Mouse (Mus musculus): ENCODE measurements around the gene Pisd. TPM values are rescaled to one million over a fixed set of nuclear protein-coding genes. Genes with fewer than 3 reads are reported as not detected.
"Not testable (repeated sequence)": the region's sequence is repeated elsewhere in the genome, so short reads cannot be mapped to it uniquely, and the experiment has no call there.

Pisd gene
- 10 to 100 TPM; 61.1 to 64.6 TPM for total RNA-seq (2021)
- long read RNA-seq, experiment 1, transcript Pisd-201 (8 exons, 2,183 nt), result major isoform, 70 of 194 reads
- long read RNA-seq, experiment 1, partial matches to known transcripts, result 5 of 194 reads
- long read RNA-seq, experiment 1, other reads (novel, unspliced or antisense), result 117 of 194 reads
- long read RNA-seq, experiment 2, transcript Pisd-201 (8 exons, 2,183 nt), result major isoform, 90 of 196 reads
- long read RNA-seq, experiment 2, partial matches to known transcripts, result 6 of 196 reads
- long read RNA-seq, experiment 2, other reads (novel, unspliced or antisense), result 96 of 196 reads

DNA sequence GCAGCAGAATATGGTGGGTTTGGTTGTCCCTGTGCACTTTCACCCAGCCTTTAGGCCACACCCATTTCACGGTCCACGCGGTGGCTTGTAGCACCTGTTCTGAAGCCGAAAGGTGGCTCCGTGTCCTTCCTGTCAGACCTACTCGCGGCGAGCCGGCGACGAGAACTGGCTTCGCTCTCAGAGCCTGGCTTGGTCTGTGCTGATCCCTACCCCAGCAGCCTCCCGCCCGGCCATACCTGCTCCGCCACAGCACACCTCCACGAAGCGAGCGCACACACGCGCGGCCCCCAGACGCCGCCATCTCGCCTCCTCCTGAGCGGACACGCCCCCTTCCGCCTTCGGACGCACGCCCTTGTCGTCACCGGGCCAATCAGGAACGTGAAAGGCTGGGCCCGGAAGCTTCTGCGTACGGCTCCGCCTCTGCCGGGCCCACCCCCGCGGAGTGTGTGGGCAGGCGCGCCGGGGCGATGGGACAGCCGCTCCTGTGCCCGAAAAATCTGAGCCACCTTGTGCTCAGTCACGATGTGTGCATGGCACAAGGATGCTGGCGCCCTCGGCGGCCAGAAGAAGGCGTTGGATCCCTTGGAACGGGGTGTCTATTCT, at the start of gene Pisd:
Gene Pisd, minus strand, starts transcription at position 334 of the 603 bp plus-strand sequence.
- DNase-seq (ENCODE audit: low spot score in 2 of 2), result peak; percentile 85

DNA sequence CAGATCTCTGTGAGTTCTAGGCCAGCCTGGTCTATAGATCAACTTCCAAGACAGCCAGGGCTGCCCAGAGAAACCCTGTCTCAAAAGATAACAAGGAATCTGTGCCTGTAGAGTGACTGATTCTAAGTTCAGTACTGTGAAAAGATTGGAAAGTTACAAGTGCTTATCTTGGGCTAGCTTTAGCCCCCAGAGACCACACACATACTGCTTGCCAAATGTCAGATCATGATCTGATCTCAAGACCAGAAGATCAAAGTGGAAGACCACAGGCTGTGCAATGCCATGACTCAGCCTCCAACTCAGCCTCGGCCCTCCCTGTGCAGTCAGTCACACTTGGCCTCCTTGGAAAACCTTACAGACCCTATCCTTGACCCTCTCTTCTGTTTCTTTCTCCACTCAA, 49.1 kb upstream of the Pisd start:
- no peak for DNase-seq (ENCODE audit: low spot score in 2 of 2)

DNA sequence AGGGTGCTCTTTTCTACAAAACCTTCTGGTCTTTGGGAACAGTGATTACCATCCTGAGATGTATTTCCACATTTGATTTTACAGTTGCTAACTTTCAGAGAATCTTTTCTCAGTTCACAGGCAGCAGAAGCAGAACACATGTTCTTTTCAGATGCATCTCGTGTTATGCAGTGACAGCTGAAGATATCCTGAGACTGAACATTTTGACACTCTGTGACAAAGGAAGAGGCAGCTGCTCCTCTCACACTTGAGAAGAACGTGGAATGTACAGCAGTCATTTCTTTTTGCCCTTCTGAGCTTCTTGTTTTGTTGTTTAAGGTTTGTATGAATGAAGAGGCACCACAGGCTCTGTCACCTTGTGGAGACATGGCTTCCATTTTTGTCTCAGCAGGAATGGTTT, 44.6 kb upstream of the Pisd start:
- DNase-seq (ENCODE audit: low spot score in 2 of 2), result no peak

DNA sequence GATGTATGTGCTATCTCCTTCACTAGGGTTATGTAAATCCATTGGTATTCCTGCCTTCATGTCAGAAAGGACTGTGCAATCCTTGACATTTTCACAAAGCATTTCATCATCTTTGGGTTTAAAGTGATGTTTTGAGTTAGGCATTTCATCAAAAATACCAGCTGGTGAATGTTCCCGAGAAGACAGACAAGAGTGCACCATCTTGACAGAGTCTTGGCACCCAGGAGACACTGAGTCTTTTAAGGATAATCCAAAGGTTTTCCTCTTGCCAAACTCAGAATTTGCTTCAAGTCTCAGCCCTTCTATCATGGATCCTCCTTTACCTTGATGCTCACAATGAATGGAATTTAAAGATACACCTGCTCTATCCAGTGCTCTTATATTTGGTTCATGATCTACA, 43.3 kb upstream of the Pisd start:
- DNase-seq (ENCODE audit: low spot score in 2 of 2), result not testable (repeated sequence)

DNA sequence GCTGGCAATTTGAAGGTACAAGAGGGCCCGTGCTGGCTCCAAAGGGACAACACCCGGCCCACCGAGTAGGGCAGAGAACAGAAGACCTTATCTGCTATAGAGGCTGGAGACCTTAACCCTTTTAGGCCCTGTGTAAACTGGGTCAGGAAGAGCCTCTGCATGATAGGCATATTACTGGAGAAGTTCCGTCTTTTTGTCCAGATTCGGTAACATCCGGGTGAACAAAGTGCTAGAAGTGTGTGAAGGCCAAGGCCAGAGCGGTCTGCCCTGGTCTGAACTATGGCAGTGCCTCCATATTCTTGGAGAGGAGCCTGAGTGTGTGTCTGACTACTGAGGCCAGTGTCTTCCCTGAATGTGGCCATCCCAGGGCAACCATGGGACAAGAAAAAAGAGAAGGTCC, 41.6 kb upstream of the Pisd start, which contains the start of gene Gm20671:
Gene Gm20671, minus strand, starts transcription at position 101 of the 400 bp plus-strand sequence.
- DNase-seq (ENCODE audit: low spot score in 2 of 2), result no peak

DNA sequence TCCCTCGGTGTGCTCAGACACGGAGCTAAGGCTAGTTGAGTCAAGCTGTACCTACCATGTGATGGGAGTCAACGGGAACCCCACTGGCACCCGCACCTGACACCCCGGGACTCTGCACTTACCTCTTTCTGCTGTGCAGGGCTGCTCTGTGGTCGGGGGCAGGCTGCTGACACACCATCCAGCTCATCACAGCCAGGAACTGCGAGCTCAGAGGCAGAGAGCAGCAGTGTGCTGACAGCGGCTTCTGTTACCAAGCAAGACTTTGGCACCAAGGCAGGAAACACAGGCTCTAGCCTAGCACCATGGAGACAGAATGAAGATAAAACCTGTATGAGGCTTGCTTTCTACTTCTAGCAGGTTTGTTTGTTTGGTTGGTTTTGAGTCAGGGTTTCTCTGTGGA, 35.0 kb upstream of the Pisd start:
- DNase-seq (ENCODE audit: low spot score in 2 of 2), result no peak

DNA sequence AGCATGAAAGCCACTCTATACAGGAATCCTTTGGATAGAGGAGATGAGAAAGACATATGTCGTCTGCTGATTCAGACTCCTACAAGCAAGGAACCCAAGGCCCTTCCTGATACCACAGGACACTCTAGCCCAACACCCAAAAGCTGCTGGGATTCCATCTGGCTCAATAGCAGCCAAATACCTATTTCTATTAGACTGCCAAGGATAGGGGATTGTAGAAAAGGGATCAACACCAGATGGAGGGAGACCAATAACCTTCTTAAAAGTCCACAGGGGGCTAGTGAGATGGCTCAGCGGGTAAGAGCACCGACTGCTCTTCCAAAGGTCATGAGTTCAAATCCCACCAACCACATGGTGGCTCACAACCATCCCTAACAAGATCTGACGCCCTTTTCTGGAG, 29.9 kb upstream of the Pisd start:
- DNase-seq (ENCODE audit: low spot score in 2 of 2), result no peak

DNA sequence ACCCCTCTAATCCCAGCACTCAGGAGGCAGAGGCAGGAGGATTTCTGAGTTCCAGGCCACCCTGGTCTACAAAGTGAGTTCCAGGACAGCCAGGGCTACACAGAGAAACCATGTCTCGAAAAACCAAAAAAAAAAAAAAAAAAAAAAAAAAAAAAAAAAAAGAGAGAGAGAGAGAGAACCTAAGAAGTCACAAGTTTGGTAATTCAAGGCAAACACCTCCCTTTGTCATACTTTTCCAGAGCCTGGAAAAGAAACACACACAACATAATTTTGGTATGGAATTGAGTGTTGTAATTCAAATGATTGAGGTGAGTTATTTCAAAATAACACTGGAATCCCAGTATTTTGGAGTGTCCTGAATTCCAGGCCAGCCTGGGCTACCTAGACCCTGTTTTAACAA, 1.0 kb upstream of the Pisd start:
- DNase-seq (ENCODE audit: low spot score in 2 of 2), result not testable (repeated sequence)

DNA sequence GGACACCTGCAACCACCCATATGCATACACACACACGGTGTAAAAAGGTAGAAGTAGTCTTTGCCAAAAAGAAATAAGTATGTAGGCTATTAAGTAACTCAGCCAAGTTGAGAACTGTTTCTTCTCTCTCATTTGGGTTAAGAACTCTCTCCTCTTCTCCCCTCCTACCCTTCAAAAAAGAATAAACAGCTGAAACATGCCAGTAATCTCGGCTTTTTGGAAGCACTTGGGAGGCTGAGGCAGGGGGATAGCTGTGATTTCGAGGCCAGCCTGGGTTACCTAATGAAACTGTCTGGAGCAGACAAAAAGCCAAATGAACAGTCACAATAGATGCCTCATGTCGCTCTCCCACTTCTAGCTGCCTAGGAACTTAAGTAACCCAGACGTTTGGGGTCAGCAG, 720 bp downstream of the Pisd start:
- no peak for DNase-seq (ENCODE audit: low spot score in 2 of 2)

DNA sequence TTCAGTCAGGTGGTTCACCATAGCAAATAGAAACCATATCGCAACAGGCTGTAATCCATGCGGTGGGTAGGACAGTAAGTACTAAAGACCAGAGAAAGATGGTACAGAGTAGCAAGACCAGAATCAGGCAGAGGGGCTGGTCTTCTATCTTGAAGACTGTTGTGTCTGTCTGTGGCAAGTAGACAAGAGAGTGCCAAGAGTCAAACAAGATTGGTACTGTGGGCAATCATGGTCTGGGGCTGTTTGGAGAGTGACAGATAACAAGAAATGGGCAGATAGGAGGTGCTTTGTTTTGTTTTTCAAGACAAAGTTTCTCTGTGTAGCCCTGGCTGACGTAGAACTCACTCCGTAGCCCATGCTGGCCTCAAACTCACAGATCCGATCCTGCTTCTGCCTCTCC, 3.9 kb downstream of the Pisd start:
- no peak for DNase-seq (ENCODE audit: low spot score in 2 of 2)

DNA sequence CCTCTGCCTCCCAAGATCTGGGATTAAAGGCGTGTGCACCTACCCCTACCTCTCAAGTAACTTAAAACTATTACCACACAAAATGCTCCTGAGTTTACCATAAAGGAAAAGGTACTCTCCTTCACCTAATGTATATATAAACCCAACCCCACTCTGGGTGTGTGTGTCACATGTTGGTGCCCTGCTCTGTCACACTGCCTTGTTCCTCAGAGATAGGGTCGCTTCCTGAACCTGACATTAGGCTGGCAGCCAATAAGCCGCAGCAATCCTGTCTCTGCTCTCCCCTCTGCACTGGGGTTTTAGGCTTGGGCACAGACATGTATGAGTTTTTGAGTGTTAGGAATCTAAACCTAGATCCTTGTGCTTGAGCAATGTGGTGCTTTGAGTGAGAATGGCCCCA, 7.3 kb downstream of the Pisd start:
- DNase-seq (ENCODE audit: low spot score in 2 of 2), result no peak

DNA sequence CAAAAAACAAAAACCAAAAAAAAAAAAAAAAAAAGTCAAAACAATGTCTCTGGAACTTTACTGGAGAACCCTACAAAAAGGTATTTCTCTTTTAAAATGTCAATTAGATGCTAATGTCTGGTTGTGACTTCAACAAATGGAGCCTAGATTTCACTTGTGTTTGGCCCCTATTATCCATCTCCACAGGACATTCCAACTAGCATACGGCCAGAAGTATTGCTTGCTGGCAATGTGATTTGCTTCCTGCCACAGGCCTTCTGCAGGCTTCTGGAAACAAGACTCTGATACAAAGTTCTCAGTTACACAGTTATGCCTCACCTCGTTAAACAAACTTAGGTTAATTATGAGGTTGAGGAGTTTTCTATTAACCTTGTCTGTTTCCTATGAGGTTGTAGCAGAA, 13.1 kb downstream of the Pisd start:
- no peak for DNase-seq (ENCODE audit: low spot score in 2 of 2)

DNA sequence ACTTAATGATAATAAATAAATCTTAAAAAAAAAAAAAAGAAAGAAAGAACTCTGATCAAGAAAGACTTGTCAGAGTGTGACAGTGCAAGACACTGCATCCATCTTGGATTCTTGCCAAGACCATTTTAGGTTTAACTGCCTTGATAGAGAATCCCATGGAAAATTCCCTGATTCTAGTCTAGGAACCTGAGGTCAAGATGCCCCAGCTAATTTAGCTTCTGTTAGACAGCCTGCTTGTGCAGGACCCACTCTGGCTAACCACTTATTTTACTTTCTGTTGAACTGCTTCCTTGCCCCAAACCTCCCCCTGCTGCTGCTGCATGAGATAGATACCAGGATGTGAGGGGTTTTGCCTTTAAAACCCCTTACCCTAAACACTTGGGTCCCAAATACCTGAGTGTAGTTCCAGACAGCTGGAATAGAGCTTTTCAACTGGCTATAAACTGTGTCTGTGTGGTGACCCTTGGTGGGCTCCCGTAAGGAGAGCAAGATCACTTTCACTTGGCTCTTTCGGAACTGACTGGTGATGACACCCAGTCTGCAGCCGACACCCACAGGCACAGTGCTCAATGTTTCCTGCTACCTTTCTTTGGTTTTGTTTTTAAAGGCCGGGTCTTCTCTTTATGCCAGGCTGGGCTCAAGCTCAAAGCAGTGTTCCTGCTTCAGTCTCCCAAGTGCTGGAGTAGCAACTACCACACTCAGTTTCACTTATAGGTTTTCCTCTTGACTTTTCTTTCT, 17.6 kb downstream of the Pisd start:
- no peak for DNase-seq (ENCODE audit: low spot score in 2 of 2)

DNA sequence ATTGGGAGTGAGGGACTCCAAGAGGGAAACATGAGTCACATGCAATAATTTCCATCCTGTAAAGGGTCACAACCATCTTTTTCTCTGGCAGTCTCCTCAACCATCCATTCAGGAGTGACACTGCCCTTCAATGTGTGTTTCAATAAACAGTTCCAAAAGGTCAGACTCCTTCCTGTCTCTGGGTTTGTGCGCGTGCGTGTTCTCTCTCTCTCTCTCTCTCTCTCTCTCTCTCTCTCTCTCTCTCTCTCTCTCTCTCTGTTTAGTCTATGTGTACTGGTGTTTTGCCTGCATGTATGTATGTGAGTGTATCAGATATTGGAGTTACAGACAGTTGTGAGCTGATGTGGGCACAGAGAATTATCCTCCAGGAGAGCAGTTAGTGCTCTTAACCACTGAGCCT, 18.4 kb downstream of the Pisd start:
- no peak for DNase-seq (ENCODE audit: low spot score in 2 of 2)

DNA sequence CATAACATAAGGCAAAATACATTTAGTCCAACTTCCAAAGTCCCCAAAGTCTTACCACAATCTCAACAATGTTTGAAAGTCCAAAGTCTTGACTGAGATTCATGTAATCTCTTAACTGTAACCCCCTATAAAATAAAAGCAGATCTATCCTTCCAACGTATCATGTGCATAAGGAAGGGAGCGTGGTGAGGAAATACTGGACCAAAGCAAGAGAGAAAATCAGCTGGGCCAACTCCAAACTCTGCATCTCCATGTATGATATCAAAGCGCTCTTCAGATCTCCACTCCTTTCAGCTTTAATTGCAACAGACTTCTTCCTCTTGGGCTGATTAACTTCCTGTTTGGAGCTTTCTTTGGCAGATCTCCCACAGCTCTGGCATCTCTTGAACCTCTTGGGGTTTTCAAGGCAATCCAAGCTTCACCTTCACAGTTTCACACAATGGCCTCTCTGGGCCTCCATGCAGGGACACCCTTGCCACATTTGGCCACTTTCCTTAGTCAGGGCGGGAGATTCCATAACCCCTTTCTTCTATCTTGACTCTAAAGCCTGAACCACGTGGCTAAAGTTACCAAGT, 23.8 kb downstream of the Pisd start:
- no peak for DNase-seq (ENCODE audit: low spot score in 2 of 2)

DNA sequence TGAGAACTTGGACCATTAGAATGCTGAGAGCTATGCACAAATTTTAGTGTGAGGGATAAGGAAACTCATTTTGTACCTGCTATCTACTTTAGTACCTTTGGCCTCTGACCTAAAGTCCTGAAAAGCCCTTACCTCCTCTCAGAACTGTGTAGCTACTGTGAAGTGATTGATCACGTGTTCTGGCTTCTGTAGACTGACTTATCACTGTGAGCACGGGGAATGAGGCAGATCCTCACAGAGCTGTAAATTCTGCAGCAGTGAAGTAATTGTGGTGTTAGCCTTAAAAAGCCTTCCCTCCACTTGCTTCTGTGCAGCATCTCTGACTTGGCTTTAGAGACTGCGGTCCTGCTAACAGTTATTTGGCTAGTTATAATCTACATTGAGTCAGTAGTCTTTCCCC, 24.7 kb downstream of the Pisd start:
- no peak for DNase-seq (ENCODE audit: low spot score in 2 of 2)

DNA sequence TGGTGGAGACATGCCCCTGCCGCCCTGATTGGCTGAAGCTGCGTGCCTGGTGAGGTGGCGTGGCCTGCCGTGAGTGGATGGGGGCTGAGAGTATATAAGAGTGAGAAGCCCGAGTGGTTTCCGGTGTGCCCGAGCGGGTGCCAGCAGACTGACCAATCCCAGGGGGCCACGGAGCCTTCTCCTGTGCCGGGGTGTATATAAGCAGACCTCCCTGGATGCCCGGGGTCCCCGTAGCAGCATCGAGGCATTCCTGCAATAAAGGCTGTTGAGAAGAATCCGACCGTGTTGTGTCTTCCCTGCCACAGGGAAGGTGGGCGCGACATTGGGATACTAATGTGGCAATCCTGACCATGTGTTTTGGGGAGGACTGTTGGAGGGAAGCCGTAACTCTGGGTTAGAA, 25.1 kb downstream of the Pisd start:
- not testable (repeated sequence) for DNase-seq (ENCODE audit: low spot score in 2 of 2)

DNA sequence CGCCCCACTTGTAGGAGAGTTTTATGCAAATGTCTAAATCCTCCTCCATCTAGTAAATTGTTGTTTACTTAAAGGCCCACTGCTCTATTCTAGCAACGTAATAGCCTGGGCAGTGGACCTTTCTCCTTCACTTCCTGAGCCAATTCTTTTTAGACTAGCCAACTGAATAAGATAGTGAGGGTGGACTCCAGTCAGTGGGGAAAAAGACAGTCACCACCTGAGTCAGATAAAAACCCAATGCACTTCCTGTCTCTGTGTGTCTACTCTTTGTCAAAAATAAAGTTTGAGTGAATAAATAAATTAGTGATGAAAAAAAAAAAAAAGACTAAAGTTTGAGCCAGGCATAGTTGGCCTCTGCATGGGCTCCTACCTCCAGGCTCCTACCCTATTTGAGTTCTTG, 25.8 kb downstream of the Pisd start:
- DNase-seq (ENCODE audit: low spot score in 2 of 2), result no peak

DNA sequence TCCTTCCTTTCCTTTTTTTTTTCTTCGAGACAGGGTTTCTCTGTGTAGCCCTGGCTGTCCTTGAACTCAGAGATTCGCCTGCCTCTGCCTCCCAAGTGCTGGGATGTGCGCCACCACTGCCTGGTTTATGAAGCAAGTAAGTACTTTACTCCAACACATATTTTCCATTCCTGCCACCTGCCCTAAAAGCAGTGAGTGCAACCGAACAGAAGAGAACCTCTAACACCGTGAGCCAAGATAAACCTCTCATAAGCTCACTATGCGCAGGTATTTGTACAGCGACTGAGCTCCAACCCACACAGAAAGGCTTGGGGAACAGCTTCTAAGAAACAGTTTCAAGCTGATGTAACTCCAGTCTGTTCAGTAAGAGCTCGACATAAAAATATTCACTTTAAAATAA, 29.3 kb downstream of the Pisd start:
- no peak for DNase-seq (ENCODE audit: low spot score in 2 of 2)

DNA sequence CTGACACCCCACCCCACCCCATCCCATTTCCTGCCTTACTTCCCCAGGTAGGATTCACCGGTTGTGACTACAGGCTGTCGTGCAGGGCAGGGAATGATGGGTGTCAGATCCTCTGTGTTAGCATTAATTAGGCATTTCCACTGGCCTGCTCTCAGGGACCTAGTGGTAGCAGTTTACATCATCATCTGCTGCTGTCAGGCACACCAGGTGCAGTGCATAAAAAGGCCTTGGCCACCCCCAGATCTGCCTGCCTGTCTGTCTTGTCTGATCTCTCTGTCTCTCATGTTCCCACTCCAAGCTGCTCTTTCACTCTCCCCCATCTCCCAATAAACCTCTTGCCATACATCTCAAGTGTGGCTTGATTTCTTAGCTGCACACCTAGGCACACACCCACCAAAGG, 33.7 kb downstream of the Pisd start:
- DNase-seq (ENCODE audit: low spot score in 2 of 2), result no peak

DNA sequence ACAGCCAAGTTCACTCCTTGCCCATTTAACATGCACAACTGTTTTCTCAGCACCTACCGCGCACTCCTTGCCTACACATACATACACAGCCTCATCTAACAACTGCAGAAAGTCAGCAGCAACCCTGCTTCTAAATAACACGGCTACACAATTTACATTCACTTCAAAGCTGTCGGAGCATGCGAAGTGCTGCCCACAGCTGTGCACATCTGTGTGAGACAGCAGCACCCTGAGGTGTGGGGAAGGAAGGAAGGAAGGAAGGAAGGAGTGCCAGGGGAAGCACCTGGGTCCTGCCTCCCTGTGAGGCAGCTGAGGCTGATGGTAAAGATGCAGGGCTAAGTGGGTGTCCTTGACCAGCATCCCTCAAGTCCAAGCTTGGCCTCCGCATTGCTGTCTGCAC, 36.5 kb downstream of the Pisd start:
- no peak for DNase-seq (ENCODE audit: low spot score in 2 of 2)
